Mouse (Mus musculus) forebrain, embryonic 16.5 days (tissue): ENCODE results near the gene Chrna9. TPM values are rescaled to one million over a fixed set of nuclear protein-coding genes. Genes with fewer than 3 reads are reported as not detected.
A peak's percentile ranks its signal among the peaks of the same experiment; 100 is the strongest.

Source experiments
- ATAC-seq: fragments of 200-750 bp; cut with Nextera tagmentation; 2 replicates; pipeline ENCODE4 v1.8.0; 2017; ENCODE audit warnings: mild to moderate bottlenecking, moderate library complexity
- H3K27ac ChIP-seq: fragments of 300-500 bp; sonication (generic); 2 replicates; pipeline ENCODE4 v1.5.1; 2014; ENCODE audit warnings: low read length, control low read depth
- H3K27me3 ChIP-seq: fragments of 300-500 bp; sonication (generic); replicated peaks from 2 replicates; pipeline ENCODE4 v1.6.1; 2014; ENCODE audit warnings: low read length; ENCODE audit not compliant: control insufficient read depth, insufficient read depth
- H3K36me3 ChIP-seq: fragments of 300-500 bp; sonication (generic); 2 replicates; pipeline ENCODE4 v1.6.1; 2014; ENCODE audit not compliant: control insufficient read depth, insufficient read depth
- H3K4me1 ChIP-seq: fragments of 300-500 bp; sonication (generic); replicated peaks from 2 replicates; pipeline ENCODE4 v1.6.1; 2014; ENCODE audit warnings: low read length; ENCODE audit not compliant: control insufficient read depth, insufficient read depth
- H3K4me2 ChIP-seq: fragments of 300-500 bp; sonication (generic); 2 replicates; pipeline ENCODE4 v1.6.1; 2014; ENCODE audit warnings: mild to moderate bottlenecking, low read length, control low read depth
- H3K4me3 ChIP-seq: fragments of 300-500 bp; sonication (generic); replicated peaks from 2 replicates; pipeline ENCODE4 v1.5.1; 2014; ENCODE audit warnings: mild to moderate bottlenecking, low read length, control low read depth
- H3K9ac ChIP-seq: fragments of 300-500 bp; sonication (generic); replicated peaks from 2 replicates; pipeline ENCODE4 v1.6.1; 2014; ENCODE audit warnings: low read depth, low read length, control low read depth
- H3K9me3 ChIP-seq: fragments of 300-500 bp; sonication (generic); 2 replicates; pipeline ENCODE4 v1.6.1; 2016; ENCODE audit warnings: low read length; ENCODE audit not compliant: control insufficient read depth
- WGBS: fragments of 180-500 bp; shearing (Covaris S2); extraction: QIAGEN DNeasy Blood & Tissue Kit; methylation state at CpG from one replicate; pipeline ENCODE4 v1.1.7; 2014; 5-methylcytosine and 5-hydroxymethylcytosine counted together
- polyA plus RNA-seq: library from polyadenylated mRNA; unstranded; fragments of >200 nt; fragmentation: Nextera tagmentation; extraction: Ambion mirVana; gene quantifications from 2 replicates; pipeline ENCODE4 v1.2.1, GENCODE M21; 2015

Gene Chrna9
- not detected in 2 replicates for polyA plus RNA-seq

GRCm38 (mm10) chr5:65934783-65935182, at the start of gene Chrna9:
Gene Chrna9, plus strand, starts transcription at chr5:65934921.
- H3K4me2 ChIP-seq, result no peak within 1 kb of the TSS
- no peaks in the 10 kb centered on the region for H3K27me3 ChIP-seq
- WGBS, result 88% methylated on average over 5 of the region's 5 CpGs
- H3K36me3 ChIP-seq, result no peaks in the 10 kb centered on the region
- H3K4me3 ChIP-seq, result no peak within 1 kb of the TSS
- ATAC-seq, result no peak
- no peaks in the 10 kb centered on the region for H3K4me1 ChIP-seq
- H3K9me3 ChIP-seq, result no peaks in the 10 kb centered on the region
- H3K9ac ChIP-seq, result no peak within 1 kb of the TSS
- no peak within 1 kb of the TSS for H3K27ac ChIP-seq

- H3K4me2 ChIP-seq, result no peak overlapping the region
- H3K9ac ChIP-seq, result no peak overlapping the region
- H3K36me3 ChIP-seq, result no peaks in the 10 kb centered on the region
- H3K4me1 ChIP-seq, result no peaks in the 10 kb centered on the region
- no peak for ATAC-seq
- 59% methylated on average over 15 of the region's 15 CpGs for WGBS
- no peak overlapping the region for H3K4me3 ChIP-seq
- H3K9me3 ChIP-seq, result no peaks in the 10 kb centered on the region
- H3K27me3 ChIP-seq, result no peaks in the 10 kb centered on the region
- no peak overlapping the region for H3K27ac ChIP-seq
Measured at GRCm38 (mm10) chr5:65885699-65886443, 48.9 kb upstream of the Chrna9 start.

- Histone ChIP-seq H3K4me2 (no peak overlapping the region), H3K9ac (no peak overlapping the region), H3K36me3 (no peaks in the 10 kb centered on the region), H3K9me3 (no peaks in the 10 kb centered on the region), H3K4me3 (no peak overlapping the region), H3K27ac (no peak overlapping the region), H3K27me3 (no peaks in the 10 kb centered on the region), H3K4me1 (0 out of 2 replicates have a peak, but pooled peaks cover 4% of the 10 kb centered on the region)
- ATAC-seq, result no peak
- 90% methylated on average over 5 of the region's 5 CpGs for WGBS
Measured at GRCm38 (mm10) chr5:65888102-65888501, 46.6 kb upstream of the Chrna9 start.

DNA sequence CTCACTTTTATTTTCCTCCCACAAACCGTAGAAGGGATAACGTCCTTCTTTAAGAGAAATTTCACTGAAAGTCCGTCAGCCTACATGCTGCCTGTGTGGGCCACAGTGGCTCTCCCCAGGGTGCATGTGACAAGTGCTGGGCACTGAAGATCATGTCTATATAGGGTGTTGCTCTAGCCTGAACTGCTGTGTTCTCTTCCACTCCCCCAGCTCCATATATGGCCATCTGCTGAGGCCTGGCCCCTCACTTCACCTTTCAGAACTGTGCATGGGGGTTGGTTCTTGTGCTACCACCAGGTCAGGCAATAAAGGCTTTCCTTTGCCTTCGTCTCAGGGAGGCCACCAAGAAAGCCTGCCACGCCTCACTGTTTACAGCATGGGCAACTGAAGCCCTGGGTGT, 45.7 kb upstream of the Chrna9 start:
- Histone ChIP-seq H3K4me2 (no peak overlapping the region), H3K9ac (no peak overlapping the region), H3K4me3 (no peak overlapping the region), H3K4me1 (0 out of 2 replicates have a peak, but pooled peaks cover 4% of the 10 kb centered on the region), H3K27ac (no peak overlapping the region), H3K27me3 (no peaks in the 10 kb centered on the region), H3K36me3 (no peaks in the 10 kb centered on the region), H3K9me3 (no peaks in the 10 kb centered on the region)
- WGBS, result 73% methylated on average over 5 of the region's 5 CpGs
- no peak for ATAC-seq

GRCm38 (mm10) chr5:65891251-65891826, 43.4 kb upstream of the Chrna9 start:
- Histone ChIP-seq H3K4me2 (no peak overlapping the region; the same call in 1 of the 2 replicates), H3K9ac (no peak overlapping the region), H3K4me1 (0 out of 2 replicates have a peak, but pooled peaks cover 4% of the 10 kb centered on the region), H3K9me3 (no peaks in the 10 kb centered on the region), H3K27me3 (no peaks in the 10 kb centered on the region), H3K36me3 (no peaks in the 10 kb centered on the region), H3K4me3 (no peak overlapping the region), H3K27ac (no peak overlapping the region)
- ATAC-seq, result peak; percentile 61
- WGBS, result 43% methylated on average over 14 of the region's 14 CpGs

DNA sequence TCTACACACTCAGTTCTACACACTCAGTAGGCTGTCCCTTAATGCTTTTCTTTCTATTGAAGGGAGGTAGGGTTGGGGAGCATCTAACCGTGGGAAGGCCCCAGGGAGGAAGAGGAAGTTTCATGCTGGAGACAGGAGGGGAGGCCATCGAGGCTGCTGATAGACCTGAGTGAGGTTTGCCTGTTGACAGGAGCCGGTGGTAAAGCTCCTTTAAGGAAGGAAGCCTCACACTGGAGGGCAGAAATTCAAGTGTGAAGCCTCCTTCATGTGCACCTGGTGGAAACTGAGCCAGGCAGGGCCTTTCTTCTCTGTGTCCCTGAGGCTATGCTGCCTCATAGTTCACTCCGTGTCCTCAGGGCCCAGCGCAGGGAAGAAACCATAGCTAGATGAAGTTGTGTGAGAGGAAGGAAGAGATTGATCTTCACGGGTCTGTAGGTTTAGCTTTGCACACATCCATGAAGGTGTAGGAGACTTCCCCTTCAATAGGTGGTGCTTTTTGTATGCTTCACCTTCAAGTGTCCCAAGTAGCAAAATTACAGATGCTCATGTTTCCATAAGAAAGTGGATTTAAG, 39.5 kb upstream of the Chrna9 start:
- Histone ChIP-seq H3K4me3 (no peak overlapping the region), H3K9ac (no peak overlapping the region), H3K9me3 (no peaks in the 10 kb centered on the region), H3K27me3 (no peaks in the 10 kb centered on the region), H3K4me2 (no peak overlapping the region), H3K27ac (no peak overlapping the region), H3K4me1 (0 out of 2 replicates have a peak, but pooled peaks cover 4% of the 10 kb centered on the region), H3K36me3 (no peaks in the 10 kb centered on the region)
- ATAC-seq, result no peak
- WGBS, result 92% methylated on average over 6 of the region's 6 CpGs

- H3K9me3 ChIP-seq, result no peaks in the 10 kb centered on the region
- H3K36me3 ChIP-seq, result no peaks in the 10 kb centered on the region
- WGBS, result 75% methylated on average over 7 of the region's 7 CpGs
- no peak overlapping the region for H3K4me2 ChIP-seq
- no peak overlapping the region for H3K4me3 ChIP-seq
- no peak for ATAC-seq
- no peak overlapping the region for H3K9ac ChIP-seq
- H3K4me1 ChIP-seq, result 0 out of 2 replicates have a peak, but pooled peaks cover 4% of the 10 kb centered on the region
- H3K27ac ChIP-seq, result no peak overlapping the region
- H3K27me3 ChIP-seq, result no peaks in the 10 kb centered on the region
Measured at GRCm38 (mm10) chr5:65895764-65896163, 39.0 kb upstream of the Chrna9 start.

DNA sequence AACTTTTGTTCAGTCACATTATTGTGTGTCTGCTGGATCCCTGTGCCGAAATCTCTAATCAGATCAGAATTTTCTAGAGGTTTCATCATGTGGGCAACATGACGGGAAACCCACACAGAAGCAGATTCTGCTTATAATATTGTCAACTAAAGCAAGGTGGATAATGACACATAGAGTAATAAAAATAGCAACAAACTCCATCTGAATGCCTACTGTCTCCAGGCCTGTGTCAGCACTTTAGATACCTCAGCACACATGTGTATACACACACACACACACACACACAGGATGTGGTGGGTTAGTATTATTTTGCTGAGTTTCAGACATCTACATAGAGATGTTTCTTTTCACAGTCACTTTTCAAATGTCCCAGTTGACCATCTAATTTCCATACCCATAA, 37.0 kb upstream of the Chrna9 start:
- Histone ChIP-seq H3K27me3 (no peaks in the 10 kb centered on the region), H3K4me2 (no peak overlapping the region), H3K4me3 (no peak overlapping the region), H3K9me3 (no peaks in the 10 kb centered on the region), H3K9ac (no peak overlapping the region), H3K4me1 (0 out of 2 replicates have a peak, but pooled peaks cover 3% of the 10 kb centered on the region), H3K27ac (no peak overlapping the region), H3K36me3 (no peaks in the 10 kb centered on the region)
- 93% methylated on average over 2 of the region's 2 CpGs for WGBS
- no peak for ATAC-seq

GRCm38 (mm10) chr5:65898683-65899082, 36.0 kb upstream of the Chrna9 start:
- ATAC-seq, result no peak
- peaks cover 6% of the 10 kb centered on the region; the same call in 1 of the 2 replicates for H3K9me3 ChIP-seq
- no peaks in the 10 kb centered on the region for H3K36me3 ChIP-seq
- WGBS, result 90% methylated on average over 3 of the region's 3 CpGs
- H3K9ac ChIP-seq, result no peak overlapping the region
- H3K27me3 ChIP-seq, result no peaks in the 10 kb centered on the region
- H3K27ac ChIP-seq, result no peak overlapping the region
- no peak overlapping the region for H3K4me2 ChIP-seq
- H3K4me1 ChIP-seq, result 0 out of 2 replicates have a peak, but pooled peaks cover 3% of the 10 kb centered on the region
- no peak overlapping the region for H3K4me3 ChIP-seq
